Mouse (Mus musculus): ENCODE measurements around the gene Col8a1.

DNA sequence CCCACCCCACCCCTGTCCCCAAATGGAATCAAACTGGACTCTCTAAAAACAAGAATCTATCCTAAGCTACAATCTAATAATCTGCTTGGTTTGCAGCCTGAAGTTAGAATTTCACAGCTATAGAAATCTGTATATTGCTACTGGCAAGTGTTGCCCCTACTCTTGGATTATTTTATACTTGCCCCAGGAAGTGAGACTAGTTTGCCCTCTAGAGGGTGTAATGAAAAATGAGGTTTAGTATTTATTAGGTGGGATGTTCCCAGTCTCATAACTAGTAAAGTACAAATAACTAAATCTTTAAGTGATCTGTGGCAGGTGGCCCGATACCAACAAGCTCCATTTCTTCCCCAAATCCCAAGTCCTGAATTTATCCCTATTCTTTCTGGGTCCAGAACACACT, 177.0 kb downstream of the Col8a1 start:
- TF ChIP-seq CTCF (IDR thresholded peaks at IDR 0.05; ENCODE audit: low read depth) (no peak), EP300 (IDR thresholded peaks at IDR 0.05; ENCODE audit: low read depth) (no peak)
